8 mouse cellular contexts compared by ENCODE assay signal in genomic region chr16:8791949-8792557, GRCm38 (mm10). TPM values are rescaled to one million over a fixed set of nuclear protein-coding genes. Genes with fewer than 3 reads are reported as not detected.
DNase-seq lines count a peak whose midpoint lies in the region; ATAC-seq lines count a peak whose summit lies in the region.

Gene Usp7, minus strand, starts transcription at chr16:8792308.

- H3K36me3 ChIP-seq in neural tube, embryonic 11.5 days (ENCODE audit: control insufficient read depth, insufficient read depth, low read length): no peaks in the 10 kb centered on the region
- no peaks in the 10 kb centered on the region for H3K36me3 ChIP-seq in embryonic facial prominence, embryonic 12.5 days
- H3K36me3 ChIP-seq in heart, embryonic 14.5 days (ENCODE audit: control insufficient read depth, insufficient read depth, low read length): no peaks in the 10 kb centered on the region
- no peaks in the 10 kb centered on the region for H3K36me3 ChIP-seq in neural tube, embryonic 14.5 days (ENCODE audit: control insufficient read depth, insufficient read depth, low read length)

- no peaks in the 10 kb centered on the region for H3K9me3 ChIP-seq in neural tube, embryonic 11.5 days (ENCODE audit: control insufficient read depth, low read length)
- H3K9me3 ChIP-seq in embryonic facial prominence, embryonic 12.5 days: no peaks in the 10 kb centered on the region
- no peaks in the 10 kb centered on the region for H3K9me3 ChIP-seq in heart, embryonic 14.5 days (ENCODE audit: control insufficient read depth, low read length)
- no peaks in the 10 kb centered on the region for H3K9me3 ChIP-seq in neural tube, embryonic 14.5 days (ENCODE audit: control insufficient read depth, low read length)

- intact Hi-C loops in left cerebral cortex, postnatal 36 days (cut with DNase I): no loop called here

- H3K27me3 ChIP-seq in neural tube, embryonic 11.5 days (ENCODE audit: control insufficient read depth, insufficient read depth, low read length): no peaks in the 10 kb centered on the region
- no peaks in the 10 kb centered on the region for H3K27me3 ChIP-seq in embryonic facial prominence, embryonic 12.5 days
- H3K27me3 ChIP-seq in heart, embryonic 14.5 days (ENCODE audit: control insufficient read depth, insufficient read depth, low read length): no peaks in the 10 kb centered on the region
- no peaks in the 10 kb centered on the region for H3K27me3 ChIP-seq in neural tube, embryonic 14.5 days (ENCODE audit: control insufficient read depth, insufficient read depth, low read length)

- 91% methylated on average over 20 of the region's 20 CpGs for WGBS in neural tube, embryonic 11.5 days
- 92% methylated on average over 20 of the region's 20 CpGs for WGBS in embryonic facial prominence, embryonic 12.5 days
- 92% methylated on average over 20 of the region's 20 CpGs for whole genome bisulfite sequencing in heart, embryonic 14.5 days
- WGBS in neural tube, embryonic 14.5 days: 93% methylated on average over 20 of the region's 20 CpGs

- no peak within 1 kb of the TSS for H3K9ac ChIP-seq in neural tube, embryonic 11.5 days (ENCODE audit: low read length)
- H3K9ac ChIP-seq in embryonic facial prominence, embryonic 12.5 days: no peak within 1 kb of the TSS
- no peak within 1 kb of the TSS for H3K9ac ChIP-seq in heart, embryonic 14.5 days (ENCODE audit: low read length)
- no peak within 1 kb of the TSS for H3K9ac ChIP-seq in neural tube, embryonic 14.5 days (replicated peaks; ENCODE audit: low read depth, low read length)

- DNase-seq in neural tube, embryonic 11.5 days (ENCODE audit: low spot score): no peak
- DNase-seq in neural tube, embryonic 10.5 days (ENCODE audit: extremely low spot score, low spot score): no peak
- no peak for DNase-seq in left cerebral cortex, postnatal 36 days (ENCODE audit: low spot score in 2 of 2)
- DNase-seq in cerebellum, adult 8-10 months: no peak
- no peak for DNase-seq in spleen, postnatal 4 days (ENCODE audit: low spot score in 2 of 2)

- no peak within 1 kb of the TSS for H3K4me2 ChIP-seq in neural tube, embryonic 11.5 days (ENCODE audit: low read depth)
- H3K4me2 ChIP-seq in embryonic facial prominence, embryonic 12.5 days (replicated peaks): no peak within 1 kb of the TSS
- H3K4me2 ChIP-seq in heart, embryonic 14.5 days (ENCODE audit: low read length): no peak within 1 kb of the TSS
- H3K4me2 ChIP-seq in neural tube, embryonic 14.5 days (ENCODE audit: low read depth, low read length): no peak within 1 kb of the TSS

- H3K4me1 ChIP-seq in neural tube, embryonic 11.5 days (ENCODE audit: control insufficient read depth, insufficient read depth, low read length): no peaks in the 10 kb centered on the region
- no peaks in the 10 kb centered on the region for H3K4me1 ChIP-seq in embryonic facial prominence, embryonic 12.5 days
- no peaks in the 10 kb centered on the region for H3K4me1 ChIP-seq in heart, embryonic 14.5 days (ENCODE audit: control insufficient read depth in 2 of 2, insufficient read depth in 2 of 2, low read length in 2 of 2)
- no peaks in the 10 kb centered on the region for H3K4me1 ChIP-seq in neural tube, embryonic 14.5 days (ENCODE audit: control insufficient read depth, insufficient read depth, low read length)

- no peak for ATAC-seq in neural tube, embryonic 11.5 days (ENCODE audit: insufficient read depth, low FRiP score, low TSS enrichment)
- ATAC-seq in embryonic facial prominence, embryonic 12.5 days (ENCODE audit: insufficient number of reproducible peaks, insufficient read depth, low FRiP score, low TSS enrichment): no peak
- ATAC-seq in heart, embryonic 14.5 days (ENCODE audit: insufficient number of reproducible peaks, insufficient read depth, low FRiP score, low read depth): no peak
- no peak for ATAC-seq in neural tube, embryonic 14.5 days (ENCODE audit: low read depth)

- no peak within 1 kb of the TSS for H3K27ac ChIP-seq in neural tube, embryonic 11.5 days (ENCODE audit: low read depth, low read length)
- H3K27ac ChIP-seq in embryonic facial prominence, embryonic 12.5 days: no peak within 1 kb of the TSS
- no peak within 1 kb of the TSS for H3K27ac ChIP-seq in heart, embryonic 14.5 days (replicated peaks in 1 of 2; ENCODE audit: control insufficient read depth in 1 of 2, insufficient read depth in 1 of 2, low read depth in 2 of 2, low read length in 2 of 2)
- no peak within 1 kb of the TSS for H3K27ac ChIP-seq in neural tube, embryonic 14.5 days (ENCODE audit: low read depth, low read length)

- H3K4me3 ChIP-seq in neural tube, embryonic 11.5 days (ENCODE audit: low read depth, low read length): no peak within 1 kb of the TSS
- no peak within 1 kb of the TSS for H3K4me3 ChIP-seq in embryonic facial prominence, embryonic 12.5 days
- H3K4me3 ChIP-seq in heart, embryonic 14.5 days (ENCODE audit: control insufficient read depth in 1 of 2, insufficient read depth in 1 of 2, low read depth in 1 of 2, low read length in 2 of 2): no peak within 1 kb of the TSS
- H3K4me3 ChIP-seq in neural tube, embryonic 14.5 days (ENCODE audit: low read depth, low read length): no peak within 1 kb of the TSS

RNA-seq across cellular contexts. Expression of gene Usp7, which starts in this region (rescaled TPM):
- polyA plus RNA-seq in neural tube, embryonic 11.5 days (2014; fragmentation: Nextera tagmentation; extraction: Ambion mirVana): 38.8 and 38.9 TPM in 2 replicates
- polyA plus RNA-seq in embryonic facial prominence, embryonic 12.5 days (2016; fragmentation: Nextera tagmentation; extraction: Ambion mirVana): 29.5 and 35.1 TPM in 2 replicates
- 27.3 and 28.3 TPM in 2 replicates for polyA plus RNA-seq in heart, embryonic 14.5 days (2014; fragmentation: Nextera tagmentation; extraction: Ambion mirVana)
- 100 to 1,000 TPM; 134 to 175 TPM for total RNA-seq in left cerebral cortex, postnatal 36 days (2021)
- 51.6 and 61.4 TPM in 2 replicates for polyA plus RNA-seq in neural tube, embryonic 14.5 days (2014; fragmentation: Nextera tagmentation; extraction: Ambion mirVana)
